Mouse (Mus musculus) midbrain, embryonic 13.5 days (tissue): ENCODE data around the gene Zscan2. TPM values are rescaled to one million over a fixed set of nuclear protein-coding genes. Genes with fewer than 3 reads are reported as not detected.

Experiments
- ATAC-seq: fragments of 200-750 bp; cut with Nextera tagmentation; 2 replicates; pipeline ENCODE4 v1.8.0; 2017; ENCODE audit warnings: mild to moderate bottlenecking, moderate TSS enrichment, moderate library complexity
- H3K27ac ChIP-seq: fragments of 300-500 bp; sonication (generic); 2 replicates; pipeline ENCODE4 v1.5.1; 2015; ENCODE audit warnings: inconsistent platforms, mild to moderate bottlenecking, moderate library complexity
- H3K27me3 ChIP-seq: fragments of 300-500 bp; sonication (generic); 2 replicates; pipeline ENCODE4 v1.6.1; 2015; ENCODE audit warnings: mild to moderate bottlenecking, inconsistent platforms
- H3K36me3 ChIP-seq: fragments of 300-500 bp; sonication (generic); 2 replicates; pipeline ENCODE4 v1.6.1; 2015; ENCODE audit warnings: mild to moderate bottlenecking, inconsistent platforms
- H3K4me1 ChIP-seq: fragments of 300-500 bp; sonication (generic); replicated peaks from 2 replicates; pipeline ENCODE4 v1.6.1; 2015; ENCODE audit warnings: inconsistent platforms
- H3K4me2 ChIP-seq: fragments of 300-500 bp; sonication (generic); replicated peaks from 2 replicates; pipeline ENCODE4 v1.6.1; 2015; ENCODE audit warnings: moderate library complexity, mild to moderate bottlenecking, inconsistent platforms
- H3K4me3 ChIP-seq: fragments of 300-500 bp; sonication (generic); replicated peaks from 2 replicates; pipeline ENCODE4 v1.5.1; 2015; ENCODE audit warnings: mild to moderate bottlenecking, inconsistent platforms
- H3K9ac ChIP-seq: fragments of 300-500 bp; sonication (generic); replicated peaks from 2 replicates; pipeline ENCODE4 v1.6.1; 2015; ENCODE audit warnings: mild to moderate bottlenecking, inconsistent platforms
- H3K9me3 ChIP-seq: fragments of 300-500 bp; sonication (generic); 2 replicates; pipeline ENCODE4 v1.6.1; 2016; ENCODE audit warnings: mild to moderate bottlenecking, inconsistent platforms
- WGBS: fragments of 180-500 bp; shearing (Covaris S2); methylation state at CpG from one replicate; pipeline ENCODE4 v1.1.7; 2015; 5-methylcytosine and 5-hydroxymethylcytosine counted together
- polyA plus RNA-seq: library from polyadenylated mRNA; unstranded; fragments of >200 nt; fragmentation: Nextera tagmentation; extraction: Ambion mirVana; gene quantifications from 2 replicates; pipeline ENCODE4 v1.2.1, GENCODE M21; 2015

Zscan2 gene
- polyA plus RNA-seq, 1 experiment from 2014 or later: 6.1 TPM

GRCm38 (mm10) chr7:80912496-80912895 is 51.8 kb downstream of the Zscan2 start:
- no peak overlapping the region for H3K4me3 ChIP-seq
- H3K4me1 ChIP-seq: no peaks in the 10 kb centered on the region
- no peaks in the 10 kb centered on the region for H3K27me3 ChIP-seq
- peaks cover 84% of the 10 kb centered on the region for H3K36me3 ChIP-seq
- WGBS: 92% methylated on average over 8 of the region's 8 CpGs
- no peak for ATAC-seq
- no peak overlapping the region for H3K27ac ChIP-seq
- H3K4me2 ChIP-seq: no peak overlapping the region
- no peaks in the 10 kb centered on the region for H3K9me3 ChIP-seq
- H3K9ac ChIP-seq: no peak overlapping the region

GRCm38 (mm10) chr7:80917916-80918465 is 57.3 kb downstream of the Zscan2 start:
- Histone ChIP-seq H3K4me1 (no peaks in the 10 kb centered on the region), H3K4me2 (no peak overlapping the region), H3K9me3 (no peaks in the 10 kb centered on the region), H3K36me3 (peaks cover 87% of the 10 kb centered on the region), H3K4me3 (no peak overlapping the region), H3K9ac (no peak overlapping the region), H3K27ac (no peak overlapping the region), H3K27me3 (no peaks in the 10 kb centered on the region)
- no peak for ATAC-seq
- WGBS: 88% methylated on average over 4 of the region's 4 CpGs

GRCm38 (mm10) chr7:80918982-80919646 is 58.4 kb downstream of the Zscan2 start:
- H3K4me3 ChIP-seq: no peak overlapping the region
- no peaks in the 10 kb centered on the region for H3K27me3 ChIP-seq
- no peak for ATAC-seq
- H3K9ac ChIP-seq: no peak overlapping the region
- WGBS: 87% methylated on average over 8 of the region's 8 CpGs
- no peak overlapping the region for H3K4me2 ChIP-seq
- H3K36me3 ChIP-seq: peaks cover 84% of the 10 kb centered on the region
- H3K4me1 ChIP-seq: no peaks in the 10 kb centered on the region
- no peaks in the 10 kb centered on the region for H3K9me3 ChIP-seq
- H3K27ac ChIP-seq: no peak overlapping the region

- Histone ChIP-seq H3K4me2 (no peak overlapping the region), H3K36me3 (peaks cover 84% of the 10 kb centered on the region)
- ATAC-seq: no peak
These were observed 58.9 kb downstream of the Zscan2 start for GRCm38 (mm10) chr7:80919647-80920008.

GRCm38 (mm10) chr7:80923165-80923564 is 62.4 kb downstream of the Zscan2 start:
- no peaks in the 10 kb centered on the region for H3K4me1 ChIP-seq

More at GRCm38 (mm10) chr7:80919647-80920008, 58.9 kb downstream of the Zscan2 start:
- Histone ChIP-seq H3K4me1 (no peaks in the 10 kb centered on the region), H3K9ac (no peak overlapping the region), H3K27me3 (no peaks in the 10 kb centered on the region), H3K9me3 (no peaks in the 10 kb centered on the region), H3K4me3 (no peak overlapping the region), H3K27ac (no peak overlapping the region)
- 95% methylated on average over 5 of the region's 5 CpGs for WGBS

More at GRCm38 (mm10) chr7:80923165-80923564, 62.4 kb downstream of the Zscan2 start:
- no peak overlapping the region for H3K9ac ChIP-seq
- H3K27ac ChIP-seq: no peak overlapping the region
- WGBS: 90% methylated on average over 2 of the region's 2 CpGs
- no peaks in the 10 kb centered on the region for H3K9me3 ChIP-seq
- ATAC-seq: no peak
- peaks cover 75% of the 10 kb centered on the region for H3K36me3 ChIP-seq
- no peaks in the 10 kb centered on the region for H3K27me3 ChIP-seq
- H3K4me2 ChIP-seq: no peak overlapping the region
- no peak overlapping the region for H3K4me3 ChIP-seq

Other genes starting within 250 kb of the Zscan2 start
- 12.4 and 13.1 TPM in 2 replicates for gene Crtc3, start 172.0 kb upstream of the Zscan2 start, polyA plus RNA-seq
- gene Iqgap1, start 34.9 kb upstream of the Zscan2 start, polyA plus RNA-seq: 19.9 and 21.7 TPM in 2 replicates
- gene Wdr73, start 40.3 kb downstream of the Zscan2 start, polyA plus RNA-seq: 41.2 and 44.3 TPM in 2 replicates
- 6.3 and 6.6 TPM in 2 replicates for gene Nmb, start 44.2 kb downstream of the Zscan2 start, polyA plus RNA-seq
- gene Sec11a, start 86.9 kb downstream of the Zscan2 start, polyA plus RNA-seq: 162 and 181 TPM in 2 replicates
- 7.4 and 8.8 TPM in 2 replicates for gene Zfp592, start 132.8 kb downstream of the Zscan2 start, polyA plus RNA-seq
- gene Alpk3, start 196.7 kb downstream of the Zscan2 start, polyA plus RNA-seq: 0.04 and 0.08 TPM in 2 replicates